9 mouse cellular contexts compared by ENCODE assay signal in the genomic region with DNA sequence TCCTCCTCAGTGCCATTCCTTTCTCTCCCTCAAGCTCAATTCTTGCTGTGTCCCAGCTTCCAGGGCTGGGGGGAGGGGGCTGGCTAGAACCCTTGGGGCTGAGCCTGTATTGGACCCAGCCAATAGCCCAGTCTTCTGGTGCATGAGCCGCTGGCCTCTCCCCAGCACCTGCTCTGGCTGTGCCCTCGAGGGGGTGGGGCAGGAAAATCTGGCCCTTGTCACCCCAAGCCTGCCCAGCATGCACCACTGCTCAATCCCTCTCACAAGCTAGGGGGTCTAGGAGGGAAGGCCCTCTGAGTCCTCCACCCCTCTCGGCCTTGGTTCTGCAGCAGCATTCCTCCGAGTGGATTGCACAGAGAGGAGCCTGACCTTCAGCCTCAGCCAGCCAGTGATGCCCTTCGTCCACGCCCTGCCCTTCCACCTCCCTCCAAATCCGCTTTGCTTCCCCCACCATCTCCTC. TPM values are rescaled to one million over a fixed set of nuclear protein-coding genes. Genes with fewer than 3 reads are reported as not detected.
DNase-seq lines count a peak whose midpoint lies in the region; ATAC-seq and TF ChIP-seq lines count a peak whose summit lies in the region.
"Had no signal": no experiment of that assay in that cellular context is flagged by ENCODE, and none has a peak within 500 bp of the region (broad histone marks: within the 10 kb centered on the region; RNA-seq: fewer than 3 reads in every experiment).

No protein-coding gene starts in this region.

- H3K9me3 ChIP-seq in heart, embryonic 11.5 days (replicated peaks; ENCODE audit: control insufficient read depth, low read length) = no peaks in the 10 kb centered on the region
- H3K9me3 ChIP-seq in midbrain, embryonic 14.5 days (ENCODE audit: control insufficient read depth, low read length) = no peaks in the 10 kb centered on the region

- H3K27me3 ChIP-seq in heart, embryonic 11.5 days (ENCODE audit: control insufficient read depth, insufficient read depth, low read length) = peaks cover 19% of the 10 kb centered on the region
- peaks cover 37% of the 10 kb centered on the region for H3K27me3 ChIP-seq in midbrain, embryonic 14.5 days (ENCODE audit: control insufficient read depth, insufficient read depth, low read length)

- no peak for TF ChIP-seq POLR2A in cortical plate, adult 2 months (IDR thresholded peaks at IDR 0.05; ENCODE audit: extremely low read depth, insufficient read depth, low read length)

- no peak for DNase-seq in heart, adult 9 months (ENCODE audit: low spot score in 2 of 2)
- DNase-seq in heart, postnatal 4 days = peak; percentile 42
- DNase-seq in midbrain, embryonic 14.5 days = no peak
- DNase-seq in ovary, postnatal 36 days (ENCODE audit: low spot score) = no peak
- no peak for DNase-seq in urinary bladder, adult 2 months (ENCODE audit: low spot score)
- DNase-seq in left cerebral cortex, postnatal 4 days = no peak
- DNase-seq: spleen, adult 18-20 months had no signal

- TF ChIP-seq CTCF in cortical plate, adult 2 months (IDR thresholded peaks at IDR 0.05; ENCODE audit: extremely low read depth, insufficient read depth, low read length) = no peak

- no peak for ATAC-seq in heart, embryonic 11.5 days (replicated peaks; ENCODE audit: insufficient number of reproducible peaks, low FRiP score, low TSS enrichment)
- no peak for ATAC-seq in midbrain, embryonic 14.5 days (ENCODE audit: low FRiP score, low TSS enrichment)

- H3K4me2 ChIP-seq in heart, embryonic 11.5 days = peak overlapping the region; percentile 57
- H3K4me2 ChIP-seq in midbrain, embryonic 14.5 days (ENCODE audit: low read length) = peak overlapping the region; percentile 49

- H3K27ac ChIP-seq in heart, embryonic 11.5 days (ENCODE audit: low read depth, low read length) = no peak overlapping the region
- peak overlapping the region; percentile 78 for H3K27ac ChIP-seq in cortical plate, adult 2 months (ENCODE audit: insufficient read depth, low read length)
- H3K27ac ChIP-seq in midbrain, embryonic 14.5 days (replicated peaks; ENCODE audit: low read depth, low read length) = no peak overlapping the region

- peak overlapping the region; percentile 10 for H3K9ac ChIP-seq in heart, embryonic 11.5 days (ENCODE audit: low read depth, low read length)
- peak overlapping the region; percentile 43; the same call in 1 of the 2 replicates for H3K9ac ChIP-seq in midbrain, embryonic 14.5 days (replicated peaks; ENCODE audit: low read length)

- peaks cover 63% of the 10 kb centered on the region for H3K4me1 ChIP-seq in heart, embryonic 11.5 days (ENCODE audit: control insufficient read depth, insufficient read depth, low read length)
- peaks cover 4% of the 10 kb centered on the region; the same call in 1 of the 2 replicates for H3K4me1 ChIP-seq in cortical plate, adult 2 months (ENCODE audit: control insufficient read depth, insufficient read depth, low read length)
- peaks cover 49% of the 10 kb centered on the region for H3K4me1 ChIP-seq in midbrain, embryonic 14.5 days (ENCODE audit: control insufficient read depth, insufficient read depth, low read length)

- WGBS in heart, embryonic 11.5 days (ENCODE audit: insufficient replicate concordance) = 14% methylated on average over 7 of the region's 7 CpGs
- WGBS in midbrain, embryonic 14.5 days = 7% methylated on average over 7 of the region's 7 CpGs

- H3K4me3 ChIP-seq in heart, embryonic 11.5 days (ENCODE audit: low read depth, low read length) = peak overlapping the region; percentile 14; the same call in 1 of the 2 replicates
- H3K4me3 ChIP-seq in cortical plate, adult 2 months (ENCODE audit: insufficient read depth, low read length) = peak overlapping the region; percentile 30
- H3K4me3 ChIP-seq in midbrain, embryonic 14.5 days (replicated peaks; ENCODE audit: low read depth, low read length) = peak overlapping the region; percentile 26

- intact Hi-C loops in left cerebral cortex, postnatal 4 days (cut with DNase I) = no loop called here

- H3K36me3 ChIP-seq in heart, embryonic 11.5 days (ENCODE audit: control insufficient read depth, insufficient read depth, low read length) = no peaks in the 10 kb centered on the region
- H3K36me3 ChIP-seq in midbrain, embryonic 14.5 days (ENCODE audit: control insufficient read depth, insufficient read depth, low read length) = peaks cover 4% of the 10 kb centered on the region; the same call in 1 of the 2 replicates

RNA-seq across cellular contexts. Expression of gene Speg, which starts 12.4 kb away (rescaled TPM):
- polyA plus RNA-seq in heart, embryonic 11.5 days (2014; fragmentation: Nextera tagmentation; extraction: Ambion mirVana) = 60.7 and 66.5 TPM in 2 replicates
- 164 and 170 TPM in 2 replicates for polyA plus RNA-seq in cortical plate, adult 2 months (2012; rRNA removed)
- total RNA-seq in heart, postnatal 4 days (2021) = 100 to 1,000 TPM; 121 to 123 TPM
- 15.6 and 19.4 TPM in 2 replicates for polyA plus RNA-seq in midbrain, embryonic 14.5 days (2014; fragmentation: Nextera tagmentation; extraction: Ambion mirVana)
- polyA plus RNA-seq in urinary bladder, adult 2 months (2012; rRNA removed) = 91.1 and 102 TPM in 2 replicates
- 100 to 1,000 TPM; 131 to 143 TPM for total RNA-seq in left cerebral cortex, postnatal 4 days (2021)

RNA-seq across cellular contexts. Expression of gene Des, which starts 27.4 kb away (rescaled TPM):
- 428 and 477 TPM in 2 replicates for polyA plus RNA-seq in heart, embryonic 11.5 days (2014; fragmentation: Nextera tagmentation; extraction: Ambion mirVana)
- 3.0 and 3.2 TPM in 2 replicates for polyA plus RNA-seq in cortical plate, adult 2 months (2012; rRNA removed)
- total RNA-seq in heart, postnatal 4 days (2021) = 100 to 1,000 TPM; 742 to 747 TPM
- 0.32 and 1.4 TPM in 2 replicates for polyA plus RNA-seq in midbrain, embryonic 14.5 days (2014; fragmentation: Nextera tagmentation; extraction: Ambion mirVana)
- 1,825 and 2,682 TPM in 2 replicates for polyA plus RNA-seq in urinary bladder, adult 2 months (2012; rRNA removed)
- total RNA-seq in left cerebral cortex, postnatal 4 days (2021) = 1 to 10 TPM; 1.6 to 2.5 TPM

RNA-seq across cellular contexts. Expression of gene Gmppa, which starts 48.2 kb away (rescaled TPM):
- polyA plus RNA-seq in heart, embryonic 11.5 days (2014; fragmentation: Nextera tagmentation; extraction: Ambion mirVana) = 49.8 and 57.2 TPM in 2 replicates
- polyA plus RNA-seq in cortical plate, adult 2 months (2012; rRNA removed) = 103 and 104 TPM in 2 replicates
- total RNA-seq in heart, postnatal 4 days (2021) = 10 to 100 TPM; 41.1 to 41.4 TPM
- 75.7 and 75.9 TPM in 2 replicates for polyA plus RNA-seq in midbrain, embryonic 14.5 days (2014; fragmentation: Nextera tagmentation; extraction: Ambion mirVana)
- polyA plus RNA-seq in urinary bladder, adult 2 months (2012; rRNA removed) = 140 and 188 TPM in 2 replicates
- total RNA-seq in left cerebral cortex, postnatal 4 days (2021) = 10 to 100 TPM; 47.9 to 60.5 TPM

Comparison
In these comparisons a context has a peak if more than half of its experiments do, and no peak if none do; other contexts are left out.
1. RNA of gene Des, which starts 27.4 kb away (polyA plus RNA-seq): 1,825 to 2,682 TPM in urinary bladder, adult 2 months and 428 to 477 TPM in heart, embryonic 11.5 days; 3.0 to 3.2 TPM in cortical plate, adult 2 months and 0.32 to 1.4 TPM in midbrain, embryonic 14.5 days; every median in the first group is over 100 times any median in the second.
2. Peak in every context shown above with its lines, with median percentiles within 50 percentile points of each other: H3K4me3 ChIP-seq.